Mouse (Mus musculus) kidney, embryonic 16.5 days (tissue): ENCODE results near the gene Ralbp1. TPM values are rescaled to one million over a fixed set of nuclear protein-coding genes. Genes with fewer than 3 reads are reported as not detected.

Source experiments
- ATAC-seq: fragments of 200-750 bp; cut with Nextera tagmentation; 2 replicates; pipeline ENCODE4 v1.8.0; 2017; ENCODE audit warnings: moderate TSS enrichment; ENCODE audit not compliant: low FRiP score, low TSS enrichment
- H3K27ac ChIP-seq: fragments of 300-500 bp; sonication (generic); 2 replicates; pipeline ENCODE4 v1.5.1; 2014; ENCODE audit warnings: low read length
- H3K27me3 ChIP-seq: fragments of 300-500 bp; sonication (generic); 2 replicates; pipeline ENCODE4 v1.6.1; 2014; ENCODE audit warnings: low read length, control low read depth, mixed read lengths; ENCODE audit not compliant: insufficient read depth
- H3K36me3 ChIP-seq: fragments of 300-500 bp; sonication (generic); 2 replicates; pipeline ENCODE4 v1.6.1; 2014; ENCODE audit warnings: low read length, control low read depth, mixed read lengths; ENCODE audit not compliant: insufficient read depth
- H3K4me1 ChIP-seq: fragments of 300-500 bp; sonication (generic); 2 replicates; pipeline ENCODE4 v1.6.1; 2014; ENCODE audit warnings: low read length, control low read depth, mixed read lengths; ENCODE audit not compliant: insufficient read depth
- H3K4me2 ChIP-seq: fragments of 300-500 bp; sonication (generic); replicated peaks from 2 replicates; pipeline ENCODE4 v1.6.1; 2014; ENCODE audit warnings: low read depth, low read length
- H3K4me3 ChIP-seq: fragments of 300-500 bp; sonication (generic); 2 replicates; pipeline ENCODE4 v1.5.1; 2014; ENCODE audit warnings: mild to moderate bottlenecking, low read length
- H3K9ac ChIP-seq: fragments of 300-500 bp; sonication (generic); replicated peaks from 2 replicates; pipeline ENCODE4 v1.6.1; 2014; ENCODE audit warnings: low read length
- H3K9me3 ChIP-seq: fragments of 300-500 bp; sonication (generic); 2 replicates; pipeline ENCODE4 v1.6.1; 2016; ENCODE audit warnings: low read length, control low read depth
- WGBS: fragments of 180-500 bp; shearing (Covaris S2); extraction: QIAGEN DNeasy Blood & Tissue Kit; methylation state at CpG from one replicate; pipeline ENCODE4 v1.1.7; 2014; 5-methylcytosine and 5-hydroxymethylcytosine counted together
- polyA plus RNA-seq: library from polyadenylated mRNA; unstranded; fragments of >200 nt; fragmentation: Nextera tagmentation; extraction: Ambion mirVana; gene quantifications from 2 replicates; pipeline ENCODE4 v1.2.1, GENCODE M21; 2015

Ralbp1 gene
- polyA plus RNA-seq, 1 experiment from 2014 or later: 71.0 TPM

GRCm38 (mm10) chr17:65919235-65919634 lies 33.6 kb upstream of the Ralbp1 start:
- no peak for ATAC-seq
- no peak overlapping the region for H3K4me3 ChIP-seq
- peaks cover 13% of the 10 kb centered on the region for H3K4me1 ChIP-seq
- H3K36me3 ChIP-seq: peaks cover 6% of the 10 kb centered on the region; the same call in 1 of the 2 replicates
- no peaks in the 10 kb centered on the region for H3K9me3 ChIP-seq
- no peak overlapping the region for H3K27ac ChIP-seq
- WGBS: 70% methylated on average over 3 of the region's 3 CpGs
- H3K9ac ChIP-seq: no peak overlapping the region
- H3K27me3 ChIP-seq: no peaks in the 10 kb centered on the region
- H3K4me2 ChIP-seq: no peak overlapping the region

GRCm38 (mm10) chr17:65916135-65916668 lies 30.6 kb upstream of the Ralbp1 start:
- H3K4me1 ChIP-seq: peaks cover 13% of the 10 kb centered on the region
- H3K27me3 ChIP-seq: no peaks in the 10 kb centered on the region
- no peak overlapping the region for H3K4me3 ChIP-seq
- 0 out of 2 replicates have a peak overlapping the region, but pooled peaks have one; percentile 23 for H3K9ac ChIP-seq
- H3K4me2 ChIP-seq: peak overlapping the region; percentile 34
- no peaks in the 10 kb centered on the region for H3K9me3 ChIP-seq
- ATAC-seq: peak; percentile 92
- 32% methylated on average over 8 of the region's 8 CpGs for WGBS
- H3K27ac ChIP-seq: peak overlapping the region; percentile 96
- no peaks in the 10 kb centered on the region for H3K36me3 ChIP-seq

GRCm38 (mm10) chr17:65914083-65914482 lies 28.5 kb upstream of the Ralbp1 start:
- H3K27me3 ChIP-seq: no peaks in the 10 kb centered on the region
- H3K4me3 ChIP-seq: no peak overlapping the region
- WGBS: 36% methylated on average over 6 of the region's 6 CpGs
- ATAC-seq: 0 out of 2 replicates have a peak, but pooled peaks have one; percentile 20
- H3K4me2 ChIP-seq: no peak overlapping the region
- no peak overlapping the region for H3K9ac ChIP-seq
- H3K9me3 ChIP-seq: no peaks in the 10 kb centered on the region
- peaks cover 13% of the 10 kb centered on the region for H3K4me1 ChIP-seq
- no peak overlapping the region for H3K27ac ChIP-seq
- no peaks in the 10 kb centered on the region for H3K36me3 ChIP-seq

GRCm38 (mm10) chr17:65912202-65912601 lies 26.6 kb upstream of the Ralbp1 start:
- Histone ChIP-seq H3K4me1 (peaks cover 14% of the 10 kb centered on the region), H3K36me3 (no peaks in the 10 kb centered on the region), H3K9me3 (no peaks in the 10 kb centered on the region), H3K4me2 (no peak overlapping the region), H3K27ac (no peak overlapping the region), H3K27me3 (no peaks in the 10 kb centered on the region), H3K9ac (no peak overlapping the region), H3K4me3 (no peak overlapping the region)
- ATAC-seq: no peak
- WGBS: 94% methylated on average over 2 of the region's 2 CpGs

GRCm38 (mm10) chr17:65911285-65912069 lies 25.9 kb upstream of the Ralbp1 start:
- Histone ChIP-seq H3K4me2 (no peak overlapping the region), H3K27ac (no peak overlapping the region), H3K4me3 (no peak overlapping the region), H3K9ac (no peak overlapping the region), H3K4me1 (peaks cover 18% of the 10 kb centered on the region), H3K27me3 (no peaks in the 10 kb centered on the region), H3K9me3 (no peaks in the 10 kb centered on the region), H3K36me3 (no peaks in the 10 kb centered on the region)
- ATAC-seq: no peak
- WGBS: 57% methylated on average over 15 of the region's 15 CpGs

- Histone ChIP-seq H3K4me2 (no peak overlapping the region), H3K4me3 (no peak overlapping the region), H3K27me3 (no peaks in the 10 kb centered on the region), H3K36me3 (no peaks in the 10 kb centered on the region), H3K9me3 (peaks cover 5% of the 10 kb centered on the region), H3K27ac (no peak overlapping the region), H3K4me1 (peaks cover 9% of the 10 kb centered on the region), H3K9ac (no peak overlapping the region)
- no peak for ATAC-seq
These were observed 22.7 kb upstream of the Ralbp1 start for GRCm38 (mm10) chr17:65908270-65908669.

- H3K27ac ChIP-seq: no peak overlapping the region
- no peaks in the 10 kb centered on the region for H3K27me3 ChIP-seq
- H3K36me3 ChIP-seq: no peaks in the 10 kb centered on the region
- WGBS: 53% methylated on average over 11 of the region's 11 CpGs
- peak overlapping the region; percentile 31 for H3K4me2 ChIP-seq
- no peak overlapping the region; the same call in 1 of the 2 replicates for H3K9ac ChIP-seq
- peaks cover 8% of the 10 kb centered on the region for H3K9me3 ChIP-seq
- H3K4me1 ChIP-seq: peaks cover 9% of the 10 kb centered on the region
- peak; percentile 83 for ATAC-seq
- H3K4me3 ChIP-seq: no peak overlapping the region
These were observed 21.4 kb upstream of the Ralbp1 start for GRCm38 (mm10) chr17:65906895-65907401.

- no peak overlapping the region for H3K27ac ChIP-seq
- H3K27me3 ChIP-seq: no peaks in the 10 kb centered on the region
- peak overlapping the region; percentile 47 for H3K9ac ChIP-seq
- peak; percentile 40; the same call in 1 of the 2 replicates for ATAC-seq
- peaks cover 9% of the 10 kb centered on the region for H3K4me1 ChIP-seq
- H3K9me3 ChIP-seq: peaks cover 8% of the 10 kb centered on the region
- 26% methylated on average over 11 of the region's 12 CpGs for WGBS
- no peaks in the 10 kb centered on the region for H3K36me3 ChIP-seq
- H3K4me2 ChIP-seq: peak overlapping the region; percentile 31
- no peak overlapping the region for H3K4me3 ChIP-seq
These were observed 20.8 kb upstream of the Ralbp1 start for GRCm38 (mm10) chr17:65906313-65906894.

- Histone ChIP-seq H3K9me3 (peaks cover 8% of the 10 kb centered on the region), H3K4me1 (peaks cover 9% of the 10 kb centered on the region), H3K9ac (no peak overlapping the region), H3K4me3 (no peak overlapping the region), H3K27me3 (no peaks in the 10 kb centered on the region), H3K36me3 (no peaks in the 10 kb centered on the region), H3K27ac (no peak overlapping the region), H3K4me2 (no peak overlapping the region)
- 87% methylated on average over 14 of the region's 14 CpGs for WGBS
- no peak for ATAC-seq
These were observed 19.6 kb upstream of the Ralbp1 start for GRCm38 (mm10) chr17:65905241-65905640.

GRCm38 (mm10) chr17:65903826-65904225 lies 18.2 kb upstream of the Ralbp1 start:
- H3K36me3 ChIP-seq: no peaks in the 10 kb centered on the region
- ATAC-seq: no peak
- H3K4me3 ChIP-seq: no peak overlapping the region
- H3K27me3 ChIP-seq: no peaks in the 10 kb centered on the region
- peaks cover 9% of the 10 kb centered on the region for H3K4me1 ChIP-seq
- no peak overlapping the region for H3K4me2 ChIP-seq
- H3K27ac ChIP-seq: no peak overlapping the region
- H3K9ac ChIP-seq: no peak overlapping the region
- peaks cover 8% of the 10 kb centered on the region for H3K9me3 ChIP-seq
- WGBS: 94% methylated on average over 8 of the region's 8 CpGs
